Mouse (Mus musculus): ENCODE data around the gene Dhrs2. TPM values are rescaled to one million over a fixed set of nuclear protein-coding genes. Genes with fewer than 3 reads are reported as not detected.

Dhrs2 gene
- polyA plus RNA-seq, 1 experiment from 2014 or later, result 0.23 TPM

- Histone ChIP-seq H3K4me1 (ENCODE audit: insufficient read depth, low read depth, low read length) (no peaks in the 10 kb centered on the region), H3K4me3 (ENCODE audit: low read depth, low read length) (no peak overlapping the region), H3K4me2 (replicated peaks; ENCODE audit: low read depth, low read length) (no peak overlapping the region), H3K9me3 (ENCODE audit: low read length) (no peaks in the 10 kb centered on the region), H3K27ac (ENCODE audit: low read length) (no peak overlapping the region), H3K36me3 (ENCODE audit: insufficient read depth, low read length) (no peaks in the 10 kb centered on the region), H3K27me3 (replicated peaks; ENCODE audit: insufficient read depth, low read length) (no peaks in the 10 kb centered on the region), H3K9ac (replicated peaks; ENCODE audit: low read depth) (no peak overlapping the region)
- TF ChIP-seq CTCF (IDR thresholded peaks at IDR 0.05), result no peak
- TF ChIP-seq EP300 (IDR thresholded peaks at IDR 0.05), result no peak
- no peak for ATAC-seq
- DNase-seq (ENCODE audit: low spot score), result no peak
- WGBS, result 54% methylated on average over 3 of the region's 3 CpGs
These were observed 17.3 kb upstream of the Dhrs2 start for GRCm38 (mm10) chr14:55204544-55204943.

- 35% methylated on average over 3 of the region's 3 CpGs for WGBS
- no peak for ATAC-seq
- no peak for DNase-seq (ENCODE audit: low spot score)
These were observed 16.6 kb upstream of the Dhrs2 start for GRCm38 (mm10) chr14:55205045-55205750.

GRCm38 (mm10) chr14:55208306-55208705, 13.5 kb upstream of the Dhrs2 start:
- DNase-seq (ENCODE audit: low spot score) (no peak), ATAC-seq (no peak)
- H3K27me3 ChIP-seq (replicated peaks; ENCODE audit: insufficient read depth, low read length), result no peaks in the 10 kb centered on the region
- no peaks in the 10 kb centered on the region for H3K4me1 ChIP-seq (ENCODE audit: insufficient read depth, low read depth, low read length)
- TF ChIP-seq CTCF (IDR thresholded peaks at IDR 0.05), result no peak
- no peak for TF ChIP-seq EP300 (IDR thresholded peaks at IDR 0.05)
- H3K4me3 ChIP-seq (ENCODE audit: low read depth, low read length), result no peak overlapping the region
- no peak overlapping the region for H3K4me2 ChIP-seq (replicated peaks; ENCODE audit: low read depth, low read length)
- no peaks in the 10 kb centered on the region for H3K9me3 ChIP-seq (ENCODE audit: low read length)
- H3K36me3 ChIP-seq (ENCODE audit: insufficient read depth, low read length), result no peaks in the 10 kb centered on the region
- no peak overlapping the region for H3K9ac ChIP-seq (replicated peaks; ENCODE audit: low read depth)
- WGBS, result 90% methylated on average over 2 of the region's 2 CpGs
- H3K27ac ChIP-seq (ENCODE audit: low read length), result no peak overlapping the region

More at GRCm38 (mm10) chr14:55205045-55205750, 16.6 kb upstream of the Dhrs2 start:
- no peaks in the 10 kb centered on the region for H3K36me3 ChIP-seq (ENCODE audit: insufficient read depth, low read length)
- no peak overlapping the region for H3K4me2 ChIP-seq (replicated peaks; ENCODE audit: low read depth, low read length)
- H3K27me3 ChIP-seq (replicated peaks; ENCODE audit: insufficient read depth, low read length), result no peaks in the 10 kb centered on the region
- H3K4me1 ChIP-seq (ENCODE audit: insufficient read depth, low read depth, low read length), result no peaks in the 10 kb centered on the region
- no peak overlapping the region for H3K27ac ChIP-seq (ENCODE audit: low read length)
- H3K4me3 ChIP-seq (ENCODE audit: low read depth, low read length), result no peak overlapping the region
- no peaks in the 10 kb centered on the region for H3K9me3 ChIP-seq (ENCODE audit: low read length)
- H3K9ac ChIP-seq (replicated peaks; ENCODE audit: low read depth), result no peak overlapping the region
- TF ChIP-seq EP300 (IDR thresholded peaks at IDR 0.05), result no peak
- TF ChIP-seq CTCF (IDR thresholded peaks at IDR 0.05), result no peak

GRCm38 (mm10) chr14:55213621-55214020, 8.2 kb upstream of the Dhrs2 start:
- H3K36me3 ChIP-seq (ENCODE audit: insufficient read depth, low read length), result no peaks in the 10 kb centered on the region
- no peak overlapping the region for H3K9ac ChIP-seq (replicated peaks; ENCODE audit: low read depth)
- ATAC-seq (no peak), DNase-seq (ENCODE audit: low spot score) (no peak)
- H3K4me2 ChIP-seq (replicated peaks; ENCODE audit: low read depth, low read length), result no peak overlapping the region
- no peak overlapping the region for H3K4me3 ChIP-seq (ENCODE audit: low read depth, low read length)
- no peaks in the 10 kb centered on the region for H3K4me1 ChIP-seq (ENCODE audit: insufficient read depth, low read depth, low read length)
- 93% methylated on average over 3 of the region's 3 CpGs for WGBS
- H3K27ac ChIP-seq (ENCODE audit: low read length), result no peak overlapping the region
- H3K27me3 ChIP-seq (replicated peaks; ENCODE audit: insufficient read depth, low read length), result no peaks in the 10 kb centered on the region
- H3K9me3 ChIP-seq (ENCODE audit: low read length), result no peaks in the 10 kb centered on the region
- TF ChIP-seq CTCF (IDR thresholded peaks at IDR 0.05) (no peak), EP300 (IDR thresholded peaks at IDR 0.05) (no peak)

- 61% methylated on average over 4 of the region's 4 CpGs for WGBS
- H3K9me3 ChIP-seq (ENCODE audit: low read length), result no peaks in the 10 kb centered on the region
- TF ChIP-seq CTCF (IDR thresholded peaks at IDR 0.05), result peak; percentile 64
- TF ChIP-seq EP300 (IDR thresholded peaks at IDR 0.05), result no peak
- DNase-seq (ENCODE audit: low spot score), result no peak
- H3K9ac ChIP-seq (replicated peaks; ENCODE audit: low read depth), result no peak overlapping the region
- H3K36me3 ChIP-seq (ENCODE audit: insufficient read depth, low read length), result no peaks in the 10 kb centered on the region
- H3K4me3 ChIP-seq (ENCODE audit: low read depth, low read length), result no peak overlapping the region
- no peak overlapping the region for H3K27ac ChIP-seq (ENCODE audit: low read length)
- no peak for ATAC-seq
- no peaks in the 10 kb centered on the region for H3K27me3 ChIP-seq (replicated peaks; ENCODE audit: insufficient read depth, low read length)
- no peaks in the 10 kb centered on the region for H3K4me1 ChIP-seq (ENCODE audit: insufficient read depth, low read depth, low read length)
- no peak overlapping the region for H3K4me2 ChIP-seq (replicated peaks; ENCODE audit: low read depth, low read length)
These were observed 7.3 kb upstream of the Dhrs2 start for GRCm38 (mm10) chr14:55214507-55214906.

GRCm38 (mm10) chr14:55223172-55223571, 1.4 kb downstream of the Dhrs2 start:
- Histone ChIP-seq H3K9me3 (ENCODE audit: low read length) (no peaks in the 10 kb centered on the region), H3K4me1 (ENCODE audit: insufficient read depth, low read depth, low read length) (no peaks in the 10 kb centered on the region), H3K9ac (replicated peaks; ENCODE audit: low read depth) (no peak overlapping the region), H3K27me3 (replicated peaks; ENCODE audit: insufficient read depth, low read length) (no peaks in the 10 kb centered on the region), H3K27ac (ENCODE audit: low read length) (no peak overlapping the region), H3K4me2 (replicated peaks; ENCODE audit: low read depth, low read length) (no peak overlapping the region), H3K36me3 (ENCODE audit: insufficient read depth, low read length) (no peaks in the 10 kb centered on the region), H3K4me3 (ENCODE audit: low read depth, low read length) (no peak overlapping the region)
- ATAC-seq (no peak), DNase-seq (ENCODE audit: low spot score) (no peak)
- TF ChIP-seq EP300 (IDR thresholded peaks at IDR 0.05) (no peak), CTCF (IDR thresholded peaks at IDR 0.05) (peak; percentile 6; the same call in 1 of the 2 replicates)
- WGBS, result 8% methylated on average over 1 of the region's 1 CpGs
